Mouse (Mus musculus) adrenal gland, adult 18-20 months (tissue): Measurements from ENCODE around the gene Fchsd2. TPM values are rescaled to one million over a fixed set of nuclear protein-coding genes. Genes with fewer than 3 reads are reported as not detected.

Experiments used
- total RNA-seq, 2 experiments: library from RNA; stranded (reverse); gene quantifications; 1 replicate in 1 of 2; 2 replicates in 1 of 2; pipeline ENCODE4 v1.2.3; 2021

Gene Fchsd2
- total RNA-seq, 2 experiments from 2014 or later, result 15.9 to 18.8 TPM

Other genes with a start within 250 kb of the Fchsd2 start
- gene Relt, start 229.4 kb upstream of the Fchsd2 start, total RNA-seq, result 1 to 10 TPM; 2.1 to 3.5 TPM
- 10 to 100 TPM; 50.4 to 79.5 TPM for gene Arhgef17, start 160.8 kb upstream of the Fchsd2 start, total RNA-seq
- 1 to 10 TPM; 3.1 to 5.4 TPM for gene P2ry6, start 118.2 kb upstream of the Fchsd2 start, total RNA-seq
- gene P2ry2, start 80.0 kb upstream of the Fchsd2 start, total RNA-seq, result 1 to 10 TPM; 1.7 to 4.7 TPM
- 10 to 100 TPM; 26.7 to 30.9 TPM for gene Atg16l2, start 209.4 kb downstream of the Fchsd2 start, total RNA-seq
- gene Stard10, start 224.2 kb downstream of the Fchsd2 start, total RNA-seq, result 10 to 100 TPM; 38.1 to 90.0 TPM